Mouse (Mus musculus) cerebellum, adult 9-10 months (tissue): ENCODE data around the gene AI413582.

Experiments
- DNase-seq: peaks from one replicate; pipeline ENCODE4 v3.0.0; 2022

Gene AI413582

DNA sequence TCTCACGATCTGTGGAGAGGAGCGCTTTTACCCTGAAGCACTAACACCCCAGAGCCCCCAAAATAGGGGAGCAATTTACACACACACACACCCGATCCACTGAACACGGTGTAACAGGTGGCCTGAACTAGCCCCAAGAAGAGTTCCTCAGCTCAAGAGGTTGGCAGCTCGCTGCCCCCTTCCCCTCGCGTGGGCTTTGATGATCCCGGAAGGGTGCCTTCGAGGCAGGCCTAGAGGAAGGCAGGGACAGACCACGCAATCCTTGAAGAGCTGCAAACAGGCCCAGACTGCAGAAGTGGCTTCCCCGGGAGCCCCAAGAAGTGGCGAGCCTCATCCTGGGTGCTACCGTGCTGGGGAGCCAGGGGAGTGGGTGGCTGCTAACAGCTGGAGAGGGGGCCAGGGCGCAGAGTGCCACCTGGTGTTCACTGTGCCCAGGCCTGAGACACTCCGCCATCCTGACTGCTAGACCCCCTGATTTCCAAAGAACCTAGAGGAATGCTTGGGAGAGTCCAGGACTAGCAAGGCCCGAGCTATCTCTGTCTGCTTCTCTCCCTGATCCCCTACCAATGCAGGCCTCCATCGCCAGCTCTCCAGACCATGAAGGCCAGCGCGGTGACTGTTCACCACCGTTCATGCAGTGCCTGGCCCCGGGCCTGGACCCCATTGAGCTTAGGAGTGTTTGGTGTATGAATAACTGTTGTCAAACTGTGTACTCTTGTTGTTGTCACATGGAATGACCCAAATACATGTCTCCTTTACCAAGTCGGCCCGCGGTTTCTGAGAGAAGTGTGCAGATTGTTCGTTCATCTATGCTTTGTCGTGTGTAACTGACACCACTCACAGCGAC is 51.4 kb downstream of the AI413582 start:
- no peak for DNase-seq
